Mouse (Mus musculus) small intestine, adult 2 months (tissue): ENCODE measurements around the gene Tnks2.

ENCODE experiments used
- CTCF ChIP-seq: fragments of 200-500 bp; IDR thresholded peaks from 2 replicates; pipeline ENCODE4 v1.5.1; 2012; ENCODE audit warnings: low read depth, mild to moderate bottlenecking, control low read depth, inconsistent platforms, low read length, moderate library complexity, mixed read lengths; ENCODE audit not compliant: insufficient replicate concordance, insufficient read length; ENCODE audit errors: extremely low read depth
- POLR2A ChIP-seq: fragments of 200-500 bp; IDR thresholded peaks from 2 replicates; pipeline ENCODE4 v1.6.1; 2012; ENCODE audit warnings: low read depth, mild to moderate bottlenecking, control low read depth, inconsistent platforms, low read length, moderate library complexity

DNA sequence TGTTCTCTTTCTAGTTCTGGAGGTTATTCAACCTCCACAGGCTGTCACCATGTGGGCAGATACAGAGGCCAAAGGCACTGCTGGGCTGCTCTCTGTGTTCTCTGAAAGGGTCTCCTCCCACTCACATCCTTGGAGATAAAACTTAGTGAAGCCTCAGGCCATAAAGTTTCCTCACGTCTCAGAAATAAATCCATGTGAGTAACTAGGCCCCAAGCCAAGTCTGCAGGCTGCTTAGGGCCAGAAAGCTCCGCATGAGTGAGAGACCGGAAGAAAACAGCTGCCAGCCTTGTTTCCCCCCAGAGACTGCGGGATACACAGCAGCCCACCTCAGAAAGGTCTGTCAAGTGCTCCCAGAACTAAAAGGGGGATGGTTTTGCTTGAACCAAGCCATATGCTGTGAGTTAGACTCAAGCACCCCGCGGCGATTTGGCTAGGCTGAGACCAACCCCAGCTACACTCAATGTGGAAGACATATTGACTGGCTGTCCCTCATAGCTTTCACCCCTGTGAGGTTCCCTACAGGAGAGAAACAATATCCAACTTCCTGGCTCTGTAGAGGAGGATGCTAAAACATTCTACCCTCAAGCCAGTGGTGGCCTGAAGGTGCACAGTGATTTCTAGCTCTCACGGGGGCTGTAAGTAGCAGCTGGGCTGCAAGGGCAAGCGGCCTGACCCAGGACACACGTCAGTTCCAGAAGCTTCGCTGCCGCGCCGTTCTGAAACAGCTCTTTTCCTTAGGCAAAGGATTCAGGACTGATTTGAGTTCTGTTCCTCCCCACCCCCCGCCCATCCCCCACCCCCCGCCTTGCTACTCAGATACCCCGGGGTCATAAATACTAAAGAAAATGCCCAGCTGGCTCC lies 43.9 kb upstream of the Tnks2 start:
- no peak for TF ChIP-seq CTCF
- TF ChIP-seq POLR2A: no peak
